Mouse (Mus musculus): Measurements from ENCODE around the gene Tm9sf4.

The Tm9sf4 gene

DNA sequence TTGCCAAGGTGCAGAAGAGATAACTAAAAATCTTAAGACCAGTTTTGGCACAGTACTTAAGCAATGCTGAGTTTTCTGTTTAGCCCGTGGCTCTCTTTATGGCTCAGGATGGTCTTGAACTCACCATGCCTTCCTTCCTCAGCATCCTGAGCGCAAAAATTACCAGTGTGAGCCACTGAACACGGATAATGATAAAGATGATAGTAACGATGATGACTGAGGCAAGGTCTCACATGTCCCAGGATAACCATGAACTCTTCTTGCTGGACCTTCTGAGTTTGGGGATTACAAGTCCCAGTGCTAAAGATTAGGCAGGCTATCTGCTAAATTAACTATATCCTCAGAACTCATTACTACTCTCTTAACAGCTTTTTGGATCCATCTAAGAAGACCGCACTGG, 970 bp upstream of the Tm9sf4 start:
- no peak for DNase-seq

DNA sequence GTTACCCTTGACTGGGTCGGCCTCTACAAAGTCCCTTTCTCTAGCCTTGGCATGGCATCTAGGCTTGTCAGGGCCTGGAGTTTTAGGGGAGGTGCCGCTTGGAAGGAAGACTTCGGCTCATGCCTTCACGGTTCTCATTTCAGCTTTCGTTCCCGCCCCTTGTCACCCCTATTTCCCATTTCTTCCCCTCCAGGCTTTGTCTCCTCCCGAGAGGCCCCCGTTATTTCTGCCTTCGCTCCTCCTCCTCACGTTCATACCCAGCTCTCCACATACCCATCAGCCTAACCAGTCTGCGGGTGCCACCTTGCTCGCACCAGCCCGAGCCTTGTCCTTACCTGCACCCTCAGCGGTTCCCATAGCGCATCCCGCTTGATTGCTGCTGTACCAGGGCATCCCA, 579 bp downstream of the Tm9sf4 start:
- no peak for DNase-seq

DNA sequence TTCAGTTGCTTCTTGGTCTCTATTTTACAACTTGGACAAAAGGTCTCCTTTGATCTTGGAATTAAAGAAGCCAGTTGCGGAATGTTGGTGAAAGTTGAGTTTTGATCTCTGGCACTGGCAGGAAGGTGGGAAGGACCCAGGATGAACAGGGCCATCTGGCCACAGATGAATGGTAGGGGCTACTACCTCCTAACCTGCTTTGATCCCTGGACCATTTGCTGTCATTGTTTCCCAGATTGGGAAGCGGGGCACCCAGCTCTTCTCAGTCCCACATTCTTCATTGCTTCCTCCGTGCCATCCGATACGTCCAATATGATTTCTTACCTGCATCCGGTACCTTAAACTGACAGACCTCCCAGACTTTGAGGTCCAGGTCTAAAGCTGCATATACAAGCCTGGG, 6.0 kb downstream of the Tm9sf4 start:
- DNase-seq = no peak

DNA sequence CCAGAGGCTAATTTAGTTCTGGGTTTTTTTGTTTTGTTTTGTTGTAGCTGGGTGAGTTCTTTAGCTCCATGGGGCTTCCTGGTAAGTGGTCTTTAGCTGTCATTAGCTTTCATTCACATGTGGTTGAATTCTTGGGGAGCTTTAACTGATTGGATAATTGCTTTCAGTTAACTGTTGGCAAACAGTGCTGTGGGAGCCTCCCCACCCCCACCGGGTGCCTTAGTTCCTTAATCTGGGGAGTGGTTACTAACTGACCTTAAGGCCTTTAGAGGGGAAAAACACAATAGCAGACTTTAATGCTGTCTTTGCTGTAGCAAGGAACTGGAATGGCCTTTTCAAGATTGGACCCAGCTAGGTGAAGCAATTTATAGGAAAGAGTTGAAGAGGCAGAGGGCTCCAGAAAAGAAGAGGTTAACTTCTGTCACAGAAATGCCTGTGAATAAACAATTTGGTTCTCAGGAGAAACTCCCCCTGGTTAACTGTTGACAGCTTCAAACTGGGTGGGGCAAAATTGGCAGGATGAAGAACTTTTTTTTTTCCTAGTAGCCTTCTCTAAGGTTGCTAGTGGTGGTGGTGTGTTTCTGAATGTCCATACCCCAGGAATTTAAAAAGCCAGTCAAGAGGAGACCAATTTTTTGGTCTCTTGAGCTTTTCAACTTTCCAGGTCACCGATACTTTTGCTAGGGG, 7.2 kb downstream of the Tm9sf4 start:
- DNase-seq = no peak

DNA sequence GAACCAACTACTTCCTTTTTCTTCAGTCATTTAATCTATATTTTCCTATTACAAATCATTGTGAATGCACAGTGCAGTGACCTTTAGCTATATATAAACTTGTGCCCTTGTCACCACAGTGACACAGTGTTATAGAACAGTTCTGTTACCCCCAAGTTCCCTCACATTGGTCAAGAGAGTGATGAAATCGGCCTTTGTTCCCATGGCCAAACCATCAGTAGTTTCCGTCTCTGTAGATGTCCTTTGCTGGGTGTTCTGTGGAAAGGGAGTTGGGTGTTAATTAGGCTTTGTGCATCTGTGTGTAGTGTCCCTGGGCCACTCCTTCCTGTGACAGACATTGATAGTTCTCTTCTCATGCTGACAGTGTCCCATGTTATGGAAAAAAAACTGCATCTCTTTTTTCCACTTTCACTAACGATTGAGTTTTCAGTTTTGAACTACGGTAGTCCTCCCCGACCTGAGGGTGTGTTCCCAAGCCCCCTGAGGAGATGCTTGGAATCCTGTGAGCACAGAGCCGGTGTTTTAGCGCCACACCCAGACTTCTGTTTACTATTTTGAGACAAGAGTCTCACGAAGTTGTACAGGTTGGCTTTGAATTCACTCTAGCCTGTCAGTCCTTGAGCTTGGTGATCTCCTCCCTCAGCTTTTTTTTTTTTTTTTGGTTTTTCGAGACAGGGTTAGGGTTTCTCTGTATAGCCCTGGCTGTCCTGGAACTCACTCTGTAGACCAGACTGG, 9.6 kb downstream of the Tm9sf4 start:
- no peak for DNase-seq

DNA sequence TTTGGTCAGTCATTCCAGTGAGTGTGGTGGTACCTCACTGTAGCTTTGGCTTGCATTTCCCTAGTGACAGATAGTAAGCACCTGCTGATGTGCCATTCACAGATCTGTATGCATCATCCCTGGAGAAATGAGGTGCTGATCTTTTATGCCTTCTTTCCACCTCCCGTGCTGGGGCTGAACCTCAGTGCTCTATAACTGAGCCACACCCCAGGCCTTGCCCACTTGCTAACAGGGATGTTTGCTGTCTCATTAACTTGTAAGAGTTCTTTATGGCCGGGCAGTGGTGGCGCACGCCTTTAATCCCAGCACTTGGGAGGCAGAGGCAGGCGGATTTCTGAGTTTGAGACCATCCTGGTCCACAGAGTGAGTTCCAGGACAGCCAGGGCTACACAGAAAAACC, 10.9 kb downstream of the Tm9sf4 start:
- DNase-seq = no peak

DNA sequence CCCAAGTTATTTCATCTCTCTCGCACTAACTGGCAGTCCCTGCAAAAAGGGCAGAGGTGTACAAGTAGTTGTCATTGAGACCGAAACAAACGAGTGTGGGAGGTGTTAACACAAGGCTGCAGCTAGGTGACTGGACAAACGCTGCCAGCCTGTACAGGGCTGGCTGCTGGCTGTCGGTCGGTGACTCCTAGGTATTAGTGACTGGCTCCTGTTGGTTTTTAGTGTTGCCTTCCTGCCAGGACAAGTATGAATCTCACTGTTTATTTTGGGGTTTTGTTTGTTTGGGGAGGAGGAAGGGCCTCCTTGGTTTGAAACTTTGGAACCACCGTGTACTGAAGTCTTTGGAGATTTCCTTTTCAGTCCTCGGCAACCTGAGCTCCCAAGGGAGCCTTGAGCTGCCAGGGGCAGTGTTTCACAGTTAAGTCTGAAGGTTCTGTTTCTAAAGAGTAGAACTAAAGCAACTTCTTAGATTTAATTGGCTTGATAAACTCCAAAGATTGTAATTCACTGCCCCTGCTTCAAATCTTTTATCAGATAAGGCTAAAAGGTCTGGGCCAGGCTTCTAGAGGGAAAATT, 15.0 kb downstream of the Tm9sf4 start:
- DNase-seq = no peak

DNA sequence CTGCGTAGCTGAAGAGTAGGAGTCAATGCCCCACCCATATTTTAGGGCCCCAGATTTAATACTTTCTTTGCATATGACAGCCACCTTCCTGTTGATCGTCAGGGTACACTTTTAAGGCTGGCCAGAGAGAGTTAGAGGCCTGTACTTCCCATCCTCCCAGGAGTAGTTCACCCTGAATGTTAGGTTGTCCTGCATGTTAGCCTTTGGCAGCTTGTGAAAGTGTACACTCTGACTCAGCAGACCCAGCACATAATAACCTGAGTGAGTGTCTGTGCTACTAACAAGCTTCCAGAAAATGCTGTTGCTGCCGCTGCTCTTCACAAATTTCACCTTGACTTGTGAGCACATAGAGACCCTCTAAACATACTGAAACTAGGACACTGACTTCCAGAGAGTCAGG, 16.1 kb downstream of the Tm9sf4 start:
- no peak for DNase-seq

DNA sequence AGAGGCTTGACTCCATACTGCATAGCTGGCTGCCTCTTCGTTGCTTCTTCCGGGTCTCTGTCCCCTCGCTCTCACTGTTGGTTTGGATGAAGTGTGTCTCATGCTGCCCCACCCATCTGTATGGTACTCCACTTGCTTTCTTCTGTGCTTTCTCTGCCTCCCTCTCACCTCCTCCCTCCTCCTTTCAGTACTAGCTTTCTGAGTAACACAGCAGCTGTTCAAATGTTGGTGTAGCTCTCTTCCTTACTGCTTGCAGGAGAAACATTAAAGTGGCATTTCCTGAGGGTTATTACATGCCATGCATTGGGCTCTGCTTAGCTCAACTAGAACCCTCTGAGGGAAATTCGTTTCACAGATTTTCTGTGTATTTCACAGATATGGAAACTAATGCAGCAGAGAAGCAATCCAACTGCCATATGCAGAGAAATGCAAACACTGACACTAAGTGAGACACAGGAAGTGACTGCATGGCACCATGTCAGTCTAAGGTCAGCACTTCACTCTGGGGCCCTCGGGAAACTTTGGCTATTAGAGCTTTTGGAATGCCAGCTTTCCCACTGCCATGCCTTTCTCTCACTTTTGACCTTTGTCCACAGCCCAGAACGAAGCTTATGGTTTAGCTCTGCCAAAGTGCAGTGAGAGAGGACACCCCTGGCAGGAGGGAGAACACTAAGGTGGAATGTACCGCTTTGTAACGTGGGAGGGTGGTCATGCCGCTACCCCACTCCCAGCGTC, 18.2 kb downstream of the Tm9sf4 start:
- DNase-seq = no peak

DNA sequence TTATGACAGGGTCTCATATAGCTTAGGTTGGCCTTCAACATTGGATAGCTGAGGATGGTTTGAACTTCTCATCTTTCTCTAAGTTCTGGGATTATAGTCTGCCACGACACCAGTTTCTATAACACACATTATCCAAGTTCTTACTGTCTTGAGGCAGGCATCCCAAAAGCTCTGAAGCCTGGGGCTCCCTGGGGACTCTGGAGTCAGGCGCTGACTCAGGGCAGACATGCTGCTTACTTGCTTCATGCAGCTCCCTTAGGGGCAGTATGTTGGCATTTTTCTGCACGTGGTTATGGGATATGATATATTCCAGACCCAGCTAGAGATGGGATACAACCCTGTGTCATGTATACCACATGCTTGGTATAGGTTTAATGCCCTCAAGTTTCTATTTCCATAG, 18.9 kb downstream of the Tm9sf4 start:
- no peak for DNase-seq

DNA sequence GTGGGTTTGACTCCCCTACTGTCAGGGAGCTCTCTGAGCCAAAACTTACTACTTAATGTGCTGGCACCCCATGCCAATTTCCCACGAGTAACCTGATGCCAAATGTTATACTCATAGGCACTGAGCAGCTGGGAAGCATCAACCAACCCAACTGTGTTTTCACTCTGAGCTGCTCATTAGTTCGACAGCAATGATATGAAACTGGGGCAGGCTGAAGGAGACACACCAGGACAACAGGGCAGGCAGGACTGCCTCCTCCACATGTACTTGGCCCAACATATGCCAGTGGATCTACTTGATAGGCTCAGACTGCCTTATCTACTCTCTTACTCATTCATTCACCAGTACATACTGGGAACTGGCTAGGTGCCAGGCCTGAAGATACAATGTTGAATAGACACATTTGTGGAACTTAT, 25.1 kb downstream of the Tm9sf4 start:
- DNase-seq = peak; percentile 91

DNA sequence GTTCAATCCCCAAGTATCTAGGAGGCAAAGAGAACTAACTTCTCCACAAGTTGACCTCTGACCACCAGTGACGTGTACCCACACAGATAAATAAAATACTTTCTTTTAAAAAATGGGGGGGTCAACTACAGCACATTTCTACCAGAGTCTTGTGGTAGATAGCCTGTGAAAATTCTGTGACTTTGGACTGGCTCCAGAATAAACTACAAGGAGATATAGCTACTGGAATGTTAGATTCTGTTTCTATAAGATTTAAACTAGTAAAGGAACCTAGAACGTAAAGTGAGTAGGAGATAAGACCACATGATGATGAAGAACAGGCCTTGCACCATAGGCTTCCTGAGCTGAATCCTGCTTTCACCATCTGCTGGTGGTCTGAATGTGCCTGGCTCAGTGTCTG, 26.7 kb downstream of the Tm9sf4 start:
- DNase-seq = no peak

DNA sequence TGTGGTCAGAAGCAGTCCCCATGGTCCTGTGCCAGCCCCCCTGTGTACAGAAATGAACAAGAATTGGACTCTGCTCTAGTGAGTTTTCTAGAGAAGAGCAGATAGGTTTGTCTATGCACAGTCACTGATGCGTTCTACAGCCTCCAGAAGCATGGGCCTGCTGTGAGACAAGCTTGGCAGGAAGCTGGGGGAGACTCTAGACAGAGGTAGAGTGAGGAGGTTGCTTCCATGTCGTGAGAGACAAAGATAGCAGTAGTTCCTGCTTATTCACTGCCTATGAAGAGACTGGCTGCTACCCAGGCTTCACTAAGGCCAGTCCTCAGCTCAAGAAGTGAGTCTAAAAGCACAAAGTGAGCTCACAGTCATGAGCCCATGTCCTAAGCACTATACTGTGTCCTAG, 30.1 kb downstream of the Tm9sf4 start:
- no peak for DNase-seq

DNA sequence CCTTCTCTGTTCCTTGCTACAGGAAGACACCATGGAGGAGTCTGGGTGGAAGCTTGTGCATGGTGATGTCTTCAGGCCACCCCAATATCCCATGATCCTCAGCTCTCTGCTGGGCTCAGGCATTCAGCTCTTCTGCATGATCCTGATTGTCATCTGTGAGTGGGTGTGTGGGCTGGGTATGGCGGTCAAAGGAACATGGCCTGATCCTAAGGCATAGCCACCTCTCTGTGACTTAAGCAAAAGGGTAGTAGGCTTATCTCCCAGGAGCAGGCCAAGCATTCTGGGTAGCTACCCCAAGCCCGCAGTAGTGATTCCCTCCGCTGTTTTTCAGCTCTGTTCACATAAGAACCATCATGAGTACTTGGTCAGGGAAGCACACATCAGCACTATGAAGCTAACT, 33.2 kb downstream of the Tm9sf4 start:
- no peak for DNase-seq

DNA sequence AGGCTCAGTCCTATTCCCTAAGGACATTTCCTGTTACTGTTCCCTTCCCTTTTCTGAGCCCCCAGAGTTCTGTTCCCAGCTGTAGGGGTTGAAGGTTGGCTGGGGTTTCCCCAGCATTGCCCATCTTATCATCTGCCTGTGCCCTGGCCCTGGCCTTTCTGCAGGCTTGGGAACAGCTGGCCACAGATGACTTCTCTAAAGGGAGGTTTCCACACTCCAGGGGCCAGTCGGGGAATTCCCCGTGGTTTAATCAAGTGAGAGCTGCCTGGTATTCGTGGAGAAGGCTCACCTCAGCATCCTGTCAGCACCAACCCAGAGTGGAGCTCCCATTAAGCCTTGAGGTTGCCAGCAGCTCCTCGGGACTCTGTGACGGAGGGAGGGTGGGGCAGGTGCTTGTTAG, 37.4 kb downstream of the Tm9sf4 start:
- DNase-seq = no peak

DNA sequence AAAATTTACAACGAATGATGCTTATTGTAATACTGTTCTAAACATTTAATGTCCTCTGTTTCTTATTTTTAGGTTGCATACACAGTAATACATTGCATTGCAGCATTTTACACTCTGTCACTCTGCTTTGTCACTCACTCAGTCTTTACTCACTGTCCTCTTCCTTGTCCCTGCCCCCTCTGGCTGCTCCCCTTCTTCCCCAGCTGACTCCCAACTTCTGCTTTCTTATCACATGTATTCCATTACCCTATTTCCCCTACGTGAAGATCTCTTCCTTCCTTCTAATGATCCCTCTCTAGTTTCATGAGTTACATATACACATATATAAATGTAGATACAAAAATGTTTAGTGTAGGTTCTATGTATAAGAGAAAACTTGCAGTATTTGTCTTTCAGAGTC, 38.0 kb downstream of the Tm9sf4 start:
- peak; percentile 15 for DNase-seq

DNA sequence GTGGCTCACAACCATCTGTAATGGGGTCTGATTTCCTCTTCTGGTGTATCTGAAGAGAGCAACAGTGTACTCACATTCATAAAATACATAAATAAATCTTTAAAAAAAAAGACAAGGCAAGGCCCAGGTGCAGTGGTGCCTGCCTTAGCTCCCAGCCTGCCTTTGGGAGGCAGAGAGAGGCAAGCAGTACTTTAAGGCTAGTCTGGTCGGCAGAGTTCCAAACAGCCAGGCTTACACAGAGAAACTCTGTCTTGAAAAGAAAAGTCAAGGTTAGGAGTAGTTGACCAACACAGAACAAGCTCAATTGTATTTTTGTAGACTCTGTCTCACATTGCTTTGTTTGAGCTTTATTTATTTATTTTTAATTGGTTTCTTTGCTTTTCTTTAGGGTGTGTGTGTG, 41.7 kb downstream of the Tm9sf4 start:
- no peak for DNase-seq

DNA sequence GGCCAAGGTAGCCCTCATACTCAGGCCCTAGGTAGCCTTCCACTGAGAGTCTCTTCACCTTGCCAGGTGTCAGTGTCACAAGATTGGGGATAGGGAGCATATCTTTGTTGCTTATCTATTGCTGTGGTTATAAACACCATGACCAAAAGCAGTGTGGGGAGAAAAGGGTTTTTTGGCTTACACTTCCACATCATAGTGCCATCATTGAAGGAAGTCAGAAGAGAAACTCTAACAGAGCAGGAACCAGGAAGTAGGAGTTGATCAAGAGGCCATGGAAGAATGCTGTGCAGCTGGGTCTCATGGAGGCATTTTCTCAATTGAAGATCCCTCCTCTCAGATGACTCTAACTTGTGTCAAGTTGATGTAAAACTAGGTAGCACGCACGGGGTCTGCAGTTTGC, 47.0 kb downstream of the Tm9sf4 start:
- DNase-seq = no peak

DNA sequence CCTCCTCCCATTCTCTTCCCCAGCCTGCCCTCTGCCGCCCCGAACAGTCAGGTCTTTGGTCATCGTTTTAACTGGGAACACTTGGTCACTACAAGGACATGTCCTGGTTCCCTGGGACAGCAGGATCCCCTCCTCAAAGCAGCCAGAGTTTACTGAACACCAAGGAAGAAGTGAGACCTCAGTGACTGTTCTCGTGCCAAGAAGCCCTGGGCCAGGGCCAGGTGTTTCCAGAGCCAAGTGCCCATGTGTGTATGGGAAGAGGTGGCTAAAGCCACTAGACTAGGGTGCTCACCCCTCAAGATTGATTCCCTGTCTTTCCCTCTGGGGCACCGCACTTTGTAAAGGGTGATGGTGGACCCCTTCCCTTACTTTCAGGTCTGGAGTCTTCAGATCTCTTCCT, 48.2 kb downstream of the Tm9sf4 start:
- DNase-seq = no peak

DNA sequence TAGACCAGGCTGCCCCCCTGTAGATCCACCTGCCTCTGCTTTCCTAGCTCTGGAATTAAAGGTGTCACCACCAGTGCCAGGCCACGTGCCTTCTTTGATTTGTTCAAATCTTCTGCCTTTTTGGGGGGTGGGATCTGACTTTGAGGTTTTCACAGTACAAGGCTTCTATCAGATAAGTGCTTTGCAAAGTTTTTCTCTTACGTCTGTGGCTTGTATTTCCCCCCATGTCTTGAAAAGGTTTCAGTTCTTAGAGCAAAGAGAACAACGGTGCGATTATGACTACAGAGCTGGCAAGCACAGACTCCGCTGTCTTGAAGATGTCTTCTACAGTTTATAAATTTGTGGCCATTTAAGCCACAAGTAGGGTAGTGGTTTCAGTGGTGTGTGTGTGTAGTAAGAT, 50.3 kb downstream of the Tm9sf4 start:
- no peak for DNase-seq

DNA sequence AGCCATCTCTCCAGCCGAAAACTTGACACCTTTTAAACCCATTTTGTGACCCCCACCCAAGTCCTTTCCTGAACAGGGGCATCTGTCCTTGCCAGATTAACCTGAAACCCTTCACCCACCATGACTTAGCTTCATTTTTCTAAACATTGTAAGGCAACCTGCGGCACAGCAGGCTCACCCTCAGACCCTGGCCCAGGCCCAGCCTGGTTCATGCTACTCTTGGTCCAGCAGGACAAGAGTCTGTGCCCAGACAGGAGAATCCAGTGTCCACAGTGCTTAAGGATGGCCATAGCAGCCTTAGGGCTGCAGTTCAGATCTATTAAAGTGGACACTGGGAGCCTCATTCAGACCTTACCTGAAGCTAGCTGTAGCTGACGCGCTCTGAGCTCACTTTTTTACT, 52.2 kb downstream of the Tm9sf4 start:
- no peak for DNase-seq

DNA sequence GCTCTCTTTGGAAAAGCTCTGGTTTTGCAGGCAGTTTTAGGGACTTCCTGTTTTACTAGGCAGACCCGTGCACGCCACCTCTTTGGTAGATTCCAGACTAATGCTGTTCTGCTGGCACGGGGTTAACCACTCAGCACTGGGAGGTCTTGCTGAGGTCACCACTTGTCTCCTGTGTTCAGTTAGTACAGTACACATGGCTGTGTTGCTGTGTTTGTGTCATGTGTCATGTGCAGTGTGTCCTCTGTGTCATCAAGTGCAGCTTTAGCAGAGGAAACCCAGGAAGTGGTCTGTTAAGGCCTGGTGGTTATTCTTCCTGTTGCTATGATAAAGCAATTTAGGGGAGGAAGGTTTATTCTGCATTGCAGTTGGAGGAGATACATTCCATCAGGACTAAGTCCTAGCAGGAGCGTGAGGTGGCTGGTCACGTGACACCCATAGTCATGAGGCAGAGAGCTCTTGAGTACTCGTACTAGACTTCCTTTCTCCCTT, 53.7 kb downstream of the Tm9sf4 start:
- DNase-seq = no peak

DNA sequence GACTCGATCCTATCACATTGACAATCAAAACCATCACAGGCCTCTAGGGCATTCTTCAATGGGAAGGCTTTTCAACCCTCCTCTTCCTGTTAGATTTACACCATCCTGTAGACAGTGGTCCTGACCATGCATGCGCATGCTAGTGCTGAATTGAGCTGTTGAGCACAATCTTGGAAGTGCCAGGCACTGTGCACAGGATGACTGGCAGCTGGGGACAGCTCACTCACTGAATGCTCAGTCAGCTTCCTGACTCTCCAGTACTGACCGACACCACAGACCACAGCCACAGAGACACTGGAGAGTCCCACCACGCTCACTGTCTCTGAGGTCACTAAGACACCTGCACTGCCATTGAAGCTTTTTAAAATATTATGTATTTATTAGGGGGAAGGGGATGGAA, 54.3 kb downstream of the Tm9sf4 start:
- DNase-seq = no peak

All from layer of hippocampus, adult 9-11 months (tissue).